Mouse (Mus musculus) heart, embryonic 14.5 days (tissue): ENCODE measurements around the gene Hivep2. TPM values are rescaled to one million over a fixed set of nuclear protein-coding genes. Genes with fewer than 3 reads are reported as not detected.

Experiments
- ATAC-seq: fragments of 200-750 bp; cut with Nextera tagmentation; 2 replicates; pipeline ENCODE4 v1.8.0; 2017; ENCODE audit warnings: low read depth, moderate TSS enrichment; ENCODE audit not compliant: insufficient number of reproducible peaks, insufficient read depth, low FRiP score
- H3K27ac ChIP-seq, 2 experiments: fragments of 200-500 bp in 1 of 2; fragments of 300-500 bp in 1 of 2; sonication (generic) in 1 of 2; replicated peaks in 1 of 2; 2 replicates each; pipeline ENCODE4 v1.5.1; 2012 to 2014; ENCODE audit warnings: low read depth in 2 of 2, low read length in 2 of 2, control low read depth in 1 of 2, mild to moderate bottlenecking in 1 of 2, mixed read lengths in 1 of 2; ENCODE audit not compliant: control insufficient read depth in 1 of 2, insufficient read depth in 1 of 2
- H3K27me3 ChIP-seq: fragments of 300-500 bp; sonication (generic); 2 replicates; pipeline ENCODE4 v1.6.1; 2014; ENCODE audit warnings: mild to moderate bottlenecking, low read length, control low read depth; ENCODE audit not compliant: control insufficient read depth, insufficient read depth
- H3K36me3 ChIP-seq: fragments of 300-500 bp; sonication (generic); 2 replicates; pipeline ENCODE4 v1.6.1; 2014; ENCODE audit warnings: mild to moderate bottlenecking, control low read depth, low read length, mixed read lengths; ENCODE audit not compliant: control insufficient read depth, insufficient read depth
- H3K4me1 ChIP-seq, 2 experiments: fragments of 200-500 bp in 1 of 2; fragments of 300-500 bp in 1 of 2; sonication (generic) in 1 of 2; 2 replicates each; pipeline ENCODE4 v1.6.1; 2012 to 2014; ENCODE audit warnings: low read length in 2 of 2, control low read depth in 1 of 2, mixed read lengths in 1 of 2; ENCODE audit not compliant: control insufficient read depth in 2 of 2, insufficient read depth in 2 of 2
- H3K4me2 ChIP-seq: fragments of 300-500 bp; sonication (generic); 2 replicates; pipeline ENCODE4 v1.6.1; 2014; ENCODE audit warnings: mild to moderate bottlenecking, low read length
- H3K4me3 ChIP-seq, 2 experiments: fragments of 200-500 bp in 1 of 2; fragments of 300-500 bp in 1 of 2; sonication (generic) in 1 of 2; 2 replicates each; pipeline ENCODE4 v1.5.1; 2012 to 2014; ENCODE audit warnings: low read length in 2 of 2, mild to moderate bottlenecking in 2 of 2, control low read depth in 1 of 2, low read depth in 1 of 2, moderate library complexity in 1 of 2; ENCODE audit not compliant: control insufficient read depth in 1 of 2, insufficient read depth in 1 of 2
- H3K9ac ChIP-seq: fragments of 300-500 bp; sonication (generic); 2 replicates; pipeline ENCODE4 v1.6.1; 2014; ENCODE audit warnings: mild to moderate bottlenecking, low read length
- H3K9me3 ChIP-seq: fragments of 300-500 bp; sonication (generic); 2 replicates; pipeline ENCODE4 v1.6.1; 2016; ENCODE audit warnings: low read length, control low read depth; ENCODE audit not compliant: control insufficient read depth
- WGBS: fragments of 180-500 bp; shearing (Covaris S2); extraction: QIAGEN DNeasy Blood & Tissue Kit; methylation state at CpG from one replicate; pipeline ENCODE4 v1.1.7; 2014; 5-methylcytosine and 5-hydroxymethylcytosine counted together
- polyA plus RNA-seq: library from polyadenylated mRNA; unstranded; fragments of >200 nt; fragmentation: Nextera tagmentation; extraction: Ambion mirVana; gene quantifications from 2 replicates; pipeline ENCODE4 v1.2.1, GENCODE M21; 2014

The Hivep2 gene
- polyA plus RNA-seq, 1 experiment from 2014 or later = 9.9 TPM

DNA sequence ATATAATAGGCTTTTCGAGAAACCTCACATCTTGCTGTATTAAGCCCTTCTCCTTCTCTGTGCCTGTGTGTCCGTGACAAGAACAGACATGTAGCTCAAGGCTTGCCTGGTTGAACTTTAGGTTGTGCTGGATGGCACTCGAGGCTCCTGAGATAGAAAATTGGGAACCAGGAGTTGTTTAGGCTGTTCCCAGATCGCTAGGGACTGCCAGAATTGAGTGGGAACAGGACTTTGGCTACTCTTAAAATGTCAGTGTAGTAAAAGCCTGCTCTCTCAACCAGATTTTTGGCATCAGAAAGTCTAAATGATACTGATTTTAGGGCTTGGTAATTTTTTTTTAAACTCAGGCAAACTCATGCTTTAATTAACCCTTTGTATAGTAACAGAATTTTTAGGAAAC, 101.9 kb downstream of the Hivep2 start:
- Histone ChIP-seq H3K4me1 (peaks cover 14 to 28% of the 10 kb centered on the region in 2 experiments), H3K27me3 (no peaks in the 10 kb centered on the region), H3K36me3 (0 out of 2 replicates have a peak, but pooled peaks cover 4% of the 10 kb centered on the region), H3K9ac (no peak overlapping the region), H3K4me2 (no peak overlapping the region), H3K27ac (no peak overlapping the region), H3K9me3 (no peaks in the 10 kb centered on the region), H3K4me3 (no peak overlapping the region)
- ATAC-seq = no peak
- WGBS = 84% methylated on average over 4 of the region's 4 CpGs

DNA sequence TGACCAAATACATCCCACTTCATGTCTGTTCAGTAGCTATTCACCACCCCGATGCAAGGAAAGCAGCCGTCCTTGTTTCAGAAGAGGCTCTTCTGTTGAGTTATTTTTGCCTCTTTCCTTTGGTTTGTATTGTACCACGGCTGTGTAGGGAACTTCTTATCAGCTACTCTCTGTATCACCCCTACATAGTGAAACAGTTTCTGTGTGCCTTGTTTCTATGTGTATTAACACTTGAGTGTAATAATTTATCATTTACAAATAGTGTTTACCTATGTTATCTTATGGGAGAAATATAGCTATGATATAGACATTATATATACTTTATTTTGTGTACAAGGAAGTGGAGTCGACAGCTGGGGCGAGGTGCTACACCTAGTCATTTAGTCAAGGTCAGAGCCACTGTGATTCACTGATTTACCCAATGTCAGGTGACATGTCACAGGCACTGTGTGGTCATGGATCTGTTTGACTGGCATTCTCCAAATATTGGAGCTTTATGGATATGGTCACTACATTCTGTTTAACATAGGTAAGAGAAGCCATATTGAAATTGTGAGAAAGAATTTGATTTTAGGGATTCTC, 104.7 kb downstream of the Hivep2 start:
- WGBS = 46% methylated on average over 5 of the region's 5 CpGs

DNA sequence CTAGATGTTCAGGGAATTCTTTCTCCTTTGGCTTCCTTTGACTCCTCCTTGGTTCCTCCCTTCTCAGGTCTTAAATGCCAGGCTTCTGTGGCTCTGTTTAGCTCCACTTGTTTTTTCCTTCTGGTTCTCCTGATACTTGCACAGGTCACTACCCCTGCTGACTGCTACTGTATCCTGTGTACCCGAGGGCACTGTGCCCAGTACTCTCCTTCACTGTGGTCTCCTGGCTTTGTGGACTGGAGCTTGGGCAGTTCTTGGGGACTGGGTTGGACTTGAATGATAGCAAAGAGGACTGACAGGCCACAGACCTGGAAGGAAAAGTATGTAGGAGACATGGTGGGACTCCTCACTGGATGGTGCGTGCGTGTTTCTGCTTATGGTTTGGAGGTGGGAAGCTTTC, 106.6 kb downstream of the Hivep2 start:
- Histone ChIP-seq H3K4me2 (no peak overlapping the region), H3K36me3 (no peaks in the 10 kb centered on the region), H3K27me3 (no peaks in the 10 kb centered on the region), H3K9ac (no peak overlapping the region), H3K9me3 (no peaks in the 10 kb centered on the region), H3K4me3 (no peak overlapping the region), H3K4me1 (peaks cover 10 to 22% of the 10 kb centered on the region in 2 experiments), H3K27ac (no peak overlapping the region)
- no peak for ATAC-seq
- 75% methylated on average over 3 of the region's 3 CpGs for WGBS

More for the DNA sequence above, 104.7 kb downstream of the Hivep2 start:
- H3K27me3 ChIP-seq = no peaks in the 10 kb centered on the region
- H3K36me3 ChIP-seq = 0 out of 2 replicates have a peak, but pooled peaks cover 4% of the 10 kb centered on the region
- H3K9me3 ChIP-seq = no peaks in the 10 kb centered on the region
- H3K4me1 ChIP-seq = peaks cover 8 to 22% of the 10 kb centered on the region in 2 experiments
- no peak overlapping the region for H3K9ac ChIP-seq
- peak overlapping the region; percentile 11; the same call in 1 of the 2 replicates for H3K4me2 ChIP-seq
- no peak for ATAC-seq
- H3K27ac ChIP-seq = peak overlapping the region in 1 of 2 experiments; percentile 39; a peak in 2 of 4 replicates
- H3K4me3 ChIP-seq = no peak overlapping the region

DNA sequence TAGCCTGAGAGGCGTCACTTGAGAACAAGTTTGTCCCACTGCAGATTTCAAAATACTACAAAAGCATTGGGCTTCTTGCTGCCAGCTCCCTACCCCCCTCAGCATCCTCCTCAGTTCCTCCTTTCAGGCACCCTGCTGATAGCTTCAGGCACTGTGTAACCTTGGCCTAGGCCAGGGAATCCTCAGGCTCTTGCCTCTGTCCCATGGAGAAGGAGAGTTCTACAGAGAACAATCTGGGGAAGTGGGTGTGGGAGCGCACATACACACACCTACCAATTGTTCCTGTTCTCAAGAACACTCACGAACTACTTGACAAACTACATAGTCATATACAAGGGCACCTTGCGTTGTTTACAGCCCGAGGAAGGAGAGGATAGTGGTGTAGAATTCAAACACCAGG, 109.9 kb downstream of the Hivep2 start:
- Histone ChIP-seq H3K4me1 (peaks cover 10 to 12% of the 10 kb centered on the region in 2 experiments), H3K4me3 (no peak overlapping the region), H3K9ac (no peak overlapping the region), H3K27me3 (no peaks in the 10 kb centered on the region), H3K27ac (no peak overlapping the region), H3K36me3 (no peaks in the 10 kb centered on the region), H3K9me3 (no peaks in the 10 kb centered on the region), H3K4me2 (no peak overlapping the region)
- WGBS = 90% methylated on average over 5 of the region's 5 CpGs
- no peak for ATAC-seq

DNA sequence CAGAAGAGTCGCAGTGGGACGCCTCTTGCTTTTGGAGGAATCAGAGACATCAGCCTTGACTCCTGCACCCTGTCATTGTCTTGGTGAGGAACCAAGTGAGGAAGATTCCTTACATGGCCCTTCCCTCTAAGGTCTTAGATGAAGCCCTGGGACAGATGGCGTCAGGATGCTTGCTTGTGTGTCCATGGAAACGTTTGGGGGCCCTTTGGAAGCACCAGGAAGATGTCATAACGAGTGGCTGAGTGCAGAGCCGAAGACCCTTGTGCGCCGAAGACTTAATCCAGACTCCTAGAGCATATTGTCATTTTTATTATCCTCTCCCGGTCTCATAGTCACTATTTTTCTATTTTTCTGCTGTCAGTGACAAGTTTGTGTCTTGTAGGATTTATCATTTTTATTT, 111.0 kb downstream of the Hivep2 start:
- Histone ChIP-seq H3K9ac (no peak overlapping the region), H3K4me3 (no peak overlapping the region), H3K27ac (no peak overlapping the region), H3K36me3 (no peaks in the 10 kb centered on the region), H3K4me1 (peaks cover 10 to 11% of the 10 kb centered on the region in 2 experiments), H3K9me3 (no peaks in the 10 kb centered on the region), H3K27me3 (no peaks in the 10 kb centered on the region), H3K4me2 (no peak overlapping the region)
- ATAC-seq = no peak
- WGBS = 86% methylated on average over 9 of the region's 9 CpGs

DNA sequence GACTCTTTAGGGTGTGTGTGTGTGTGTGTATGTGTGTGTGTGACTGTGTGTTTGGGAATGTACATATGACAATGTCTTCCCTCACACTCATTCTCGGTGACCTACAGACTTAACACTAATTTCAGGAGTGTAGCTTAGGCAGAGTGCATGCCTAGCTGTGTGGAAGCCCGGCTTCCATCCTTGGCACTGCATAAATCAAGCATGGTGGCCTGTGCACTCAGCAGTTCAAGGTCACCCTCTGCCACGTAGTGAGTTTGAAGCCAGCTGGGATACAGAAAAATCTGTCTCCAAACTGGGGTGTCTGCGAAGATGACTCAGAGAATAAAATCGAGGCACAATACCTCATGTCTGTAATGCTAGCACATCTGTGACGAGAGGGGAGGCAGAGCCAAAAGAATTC, 115.0 kb downstream of the Hivep2 start:
- no peak for ATAC-seq
- no peak overlapping the region for H3K4me3 ChIP-seq
- no peaks in the 10 kb centered on the region for H3K36me3 ChIP-seq
- no peak overlapping the region for H3K27ac ChIP-seq
- no peak overlapping the region for H3K4me2 ChIP-seq
- no peak overlapping the region for H3K9ac ChIP-seq
- WGBS = 85% methylated on average over 6 of the region's 6 CpGs
- H3K4me1 ChIP-seq = peaks cover 2 to 9% of the 10 kb centered on the region in 2 experiments; a peak in 3 of 4 replicates
- H3K9me3 ChIP-seq = no peaks in the 10 kb centered on the region
- no peaks in the 10 kb centered on the region for H3K27me3 ChIP-seq

DNA sequence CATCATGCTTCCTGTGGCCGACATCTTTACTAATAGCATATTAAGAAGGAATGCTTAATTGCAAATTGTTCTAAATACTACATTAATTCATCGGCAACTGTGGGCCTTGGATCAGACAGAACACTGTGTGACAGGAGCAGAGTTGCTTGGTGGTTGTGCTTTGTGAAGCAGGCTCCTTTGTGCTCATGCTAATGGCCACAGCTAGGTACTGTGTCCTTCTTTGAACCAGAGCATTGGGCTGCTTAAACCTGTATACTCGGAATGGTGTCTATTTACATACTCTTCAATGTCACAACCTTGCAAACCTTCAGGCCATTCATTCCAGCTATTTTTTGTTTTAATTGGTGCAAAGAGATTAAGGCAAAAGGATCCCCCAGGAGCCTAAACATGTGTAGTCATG, 115.9 kb downstream of the Hivep2 start:
- Histone ChIP-seq H3K27me3 (no peaks in the 10 kb centered on the region), H3K27ac (no peak overlapping the region), H3K9me3 (no peaks in the 10 kb centered on the region), H3K36me3 (no peaks in the 10 kb centered on the region), H3K9ac (no peak overlapping the region), H3K4me1 (peaks cover 4 to 14% of the 10 kb centered on the region in 2 experiments; a peak in 2 of 4 replicates), H3K4me2 (no peak overlapping the region), H3K4me3 (no peak overlapping the region)
- no peak for ATAC-seq
- WGBS = 85% methylated on average over 3 of the region's 3 CpGs

DNA sequence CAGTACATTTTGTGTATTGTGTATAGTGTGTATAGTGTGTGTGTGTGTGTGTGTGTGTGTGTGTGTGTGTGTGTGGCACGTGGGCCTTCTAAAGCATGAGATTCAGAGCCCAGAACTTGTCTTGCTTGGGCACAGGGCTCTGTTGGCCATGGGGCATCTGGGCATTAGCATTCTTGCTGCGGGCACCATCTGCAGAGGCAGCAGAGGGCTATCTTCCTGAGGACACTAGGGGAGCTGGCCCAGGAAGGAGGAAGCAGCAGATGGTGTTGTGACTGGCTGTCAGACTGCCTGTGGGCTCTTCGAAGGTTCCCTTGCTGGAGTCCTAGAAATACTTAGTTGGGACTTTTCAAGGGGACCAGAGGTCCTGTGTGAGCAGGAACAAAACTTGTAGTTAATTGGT, 116.4 kb downstream of the Hivep2 start:
- Histone ChIP-seq H3K27ac (no peak overlapping the region), H3K36me3 (no peaks in the 10 kb centered on the region), H3K9ac (no peak overlapping the region), H3K4me2 (no peak overlapping the region), H3K27me3 (no peaks in the 10 kb centered on the region), H3K4me1 (peaks cover 4 to 14% of the 10 kb centered on the region in 2 experiments; a peak in 2 of 4 replicates), H3K4me3 (no peak overlapping the region), H3K9me3 (no peaks in the 10 kb centered on the region)
- WGBS = 71% methylated on average over 3 of the region's 3 CpGs
- ATAC-seq = no peak
